Mouse (Mus musculus) MEL (cell line): ENCODE data around the gene Exoc4. TPM values are rescaled to one million over a fixed set of nuclear protein-coding genes. Genes with fewer than 3 reads are reported as not detected.

Experiments
- DNase-seq: peaks from one replicate; pipeline ENCODE4 v3.0.0; 2011; ENCODE audit warnings: low read depth, low spot score
- H3K27ac ChIP-seq: 2 replicates; pipeline ENCODE4 v1.5.1; 2012; ENCODE audit warnings: low read depth, mild to moderate bottlenecking, control low read depth, low read length, moderate library complexity; ENCODE audit not compliant: control insufficient read depth
- H3K27me3 ChIP-seq, 2 experiments: fragments of 150-350 bp in 1 of 2; sonication (generic) in 1 of 2; 2 replicates each; pipeline ENCODE4 v1.6.1; 2012; ENCODE audit warnings: low read length in 2 of 2, mild to moderate bottlenecking in 2 of 2, improper control_type of control experiment in 1 of 2, moderate library complexity in 1 of 2; ENCODE audit not compliant: insufficient read depth in 2 of 2, control insufficient read depth in 1 of 2
- H3K36me3 ChIP-seq, 2 experiments: 2 replicates each; pipeline ENCODE4 v1.6.1; 2012 to 2014; ENCODE audit warnings: low read length in 2 of 2, improper control_type of control experiment in 1 of 2, inconsistent platforms in 1 of 2, mild to moderate bottlenecking in 1 of 2; ENCODE audit not compliant: insufficient read depth in 2 of 2, control insufficient read depth in 1 of 2
- H3K4me1 ChIP-seq, 2 experiments: fragments of 150-350 bp in 1 of 2; sonication (generic) in 1 of 2; 2 replicates each; pipeline ENCODE4 v1.6.1; 2012; ENCODE audit warnings: low read length in 2 of 2, improper control_type of control experiment in 1 of 2, mild to moderate bottlenecking in 1 of 2; ENCODE audit not compliant: insufficient read depth in 2 of 2, control insufficient read depth in 1 of 2
- H3K4me3 ChIP-seq, 2 experiments: fragments of 150-350 bp in 1 of 2; sonication (generic) in 1 of 2; 2 replicates each; pipeline ENCODE4 v1.5.1; 2012; ENCODE audit warnings: low read depth in 2 of 2, low read length in 2 of 2, mild to moderate bottlenecking in 2 of 2, moderate library complexity in 2 of 2, control low read depth in 1 of 2, improper control_type of control experiment in 1 of 2; ENCODE audit not compliant: control insufficient read depth in 1 of 2, insufficient read depth in 1 of 2
- H3K79me2 ChIP-seq: 2 replicates; pipeline ENCODE4 v1.6.1; 2012; ENCODE audit warnings: mild to moderate bottlenecking, low read length, moderate library complexity; ENCODE audit not compliant: control insufficient read depth, poor library complexity, insufficient read depth
- H3K9ac ChIP-seq: 2 replicates; pipeline ENCODE4 v1.6.1; 2012; ENCODE audit warnings: low read depth, mild to moderate bottlenecking, control low read depth, low read length, moderate library complexity; ENCODE audit not compliant: control insufficient read depth, poor library complexity, severe bottlenecking
- H3K9me3 ChIP-seq: fragments of 150-350 bp; sonication (generic); replicated peaks from 2 replicates; pipeline ENCODE4 v1.6.1; 2012; ENCODE audit warnings: mild to moderate bottlenecking, low read length, improper control_type of control experiment, moderate library complexity; ENCODE audit not compliant: insufficient read depth
- CHD1 ChIP-seq: IDR thresholded peaks from 2 replicates; pipeline ENCODE4 v1.6.1; 2012; ENCODE audit warnings: low read depth, mild to moderate bottlenecking, inconsistent platforms, low read length, improper control_type of control experiment
- CTCF ChIP-seq, 3 experiments: IDR thresholded peaks in 2 of 3; conservative IDR thresholded peaks in 1 of 3; 2 replicates each; pipeline ENCODE4 v1.5.1; 2011 to 2012; ENCODE audit warnings: low read length in 3 of 3, low read depth in 2 of 3, mild to moderate bottlenecking in 2 of 3, improper control_type of control experiment in 1 of 3, inconsistent platforms in 1 of 3, mixed read lengths in 1 of 3, moderate library complexity in 1 of 3; ENCODE audit not compliant: control insufficient read depth in 1 of 3, insufficient read depth in 1 of 3, poor library complexity in 1 of 3, severe bottlenecking in 1 of 3
- ELF1 ChIP-seq: IDR thresholded peaks from 2 replicates; pipeline ENCODE4 v1.6.1; 2014; ENCODE audit warnings: low read depth, mild to moderate bottlenecking, inconsistent platforms, low read length, improper control_type of control experiment, moderate library complexity
- EP300 ChIP-seq, 2 experiments: IDR thresholded peaks; 2 replicates each; pipeline ENCODE4 v1.6.1; 2011; ENCODE audit warnings: improper control_type of control experiment in 2 of 2, low read length in 2 of 2, low read depth in 1 of 2, mild to moderate bottlenecking in 1 of 2
- GATA1 ChIP-seq: IDR thresholded peaks from 2 replicates; pipeline ENCODE4 v1.6.1; 2011; ENCODE audit warnings: low read depth, low read length, improper control_type of control experiment
- KAT2A ChIP-seq: conservative IDR thresholded peaks from 2 replicates; pipeline ENCODE4 v1.6.1; 2012; ENCODE audit warnings: low read depth, low read length, improper control_type of control experiment, inconsistent platforms
- MAFK ChIP-seq: IDR thresholded peaks from 2 replicates; pipeline ENCODE4 v1.6.1; 2011; ENCODE audit warnings: low read depth, mild to moderate bottlenecking, low read length, improper control_type of control experiment, borderline replicate concordance
- MXI1 ChIP-seq: IDR thresholded peaks from 2 replicates; pipeline ENCODE4 v1.6.1; 2011; ENCODE audit warnings: mild to moderate bottlenecking, low read depth, low read length, improper control_type of control experiment
- NELFE ChIP-seq: IDR thresholded peaks from 2 replicates; pipeline ENCODE4 v1.6.1; 2011; ENCODE audit warnings: low read depth, low read length, improper control_type of control experiment
- NRF1 ChIP-seq: IDR thresholded peaks from 2 replicates; pipeline ENCODE4 v1.6.1; 2014; ENCODE audit warnings: low read depth, mild to moderate bottlenecking, inconsistent platforms, low read length, improper control_type of control experiment, moderate library complexity; ENCODE audit not compliant: poor library complexity, insufficient read depth, severe bottlenecking
- POLR2AphosphoS2 ChIP-seq: IDR thresholded peaks from 2 replicates; pipeline ENCODE4 v1.6.1; 2011; ENCODE audit warnings: low read length, improper control_type of control experiment
- POLR2AphosphoS5 ChIP-seq: IDR thresholded peaks from 2 replicates; pipeline ENCODE4 v1.6.1; 2012; ENCODE audit warnings: low read depth, borderline replicate concordance, mild to moderate bottlenecking, inconsistent platforms, low read length, moderate library complexity, mixed read lengths
- RAD21 ChIP-seq: IDR thresholded peaks from 2 replicates; pipeline ENCODE4 v1.6.1; 2011; ENCODE audit warnings: mild to moderate bottlenecking, low read depth, low read length, improper control_type of control experiment
- RCOR1 ChIP-seq: IDR thresholded peaks from 2 replicates; pipeline ENCODE4 v1.6.1; 2012; ENCODE audit warnings: low read depth, mild to moderate bottlenecking, inconsistent platforms, low read length, improper control_type of control experiment
- SIN3A ChIP-seq: IDR thresholded peaks from 2 replicates; pipeline ENCODE4 v1.6.1; 2012; ENCODE audit warnings: low read length, improper control_type of control experiment, inconsistent platforms
- SMC3 ChIP-seq: IDR thresholded peaks from 2 replicates; pipeline ENCODE4 v1.6.1; 2011; ENCODE audit warnings: low read depth, low read length, improper control_type of control experiment
- TAL1 ChIP-seq: IDR thresholded peaks from 2 replicates; pipeline ENCODE4 v1.6.1; 2012; ENCODE audit warnings: mild to moderate bottlenecking, inconsistent platforms, low read length, moderate library complexity, mixed read lengths
- TCF12 ChIP-seq: IDR thresholded peaks from 2 replicates; pipeline ENCODE4 v1.6.1; 2014; ENCODE audit warnings: low read depth, mild to moderate bottlenecking, inconsistent platforms, low read length, improper control_type of control experiment, moderate library complexity
- UBTF ChIP-seq: IDR thresholded peaks from 2 replicates; pipeline ENCODE4 v1.6.1; 2012; ENCODE audit warnings: low read depth, mild to moderate bottlenecking, inconsistent platforms, low read length, improper control_type of control experiment, moderate library complexity, borderline replicate concordance; ENCODE audit not compliant: insufficient read depth
- USF1 ChIP-seq: IDR thresholded peaks from 2 replicates; pipeline ENCODE4 v1.6.1; 2014; ENCODE audit warnings: low read depth, mild to moderate bottlenecking, inconsistent platforms, low read length, improper control_type of control experiment, moderate library complexity
- USF2 ChIP-seq, 2 experiments: IDR thresholded peaks; 2 replicates each; pipeline ENCODE4 v1.6.1; 2011 to 2012; ENCODE audit warnings: improper control_type of control experiment in 2 of 2, low read length in 2 of 2, borderline replicate concordance in 1 of 2, inconsistent platforms in 1 of 2, low read depth in 1 of 2, mild to moderate bottlenecking in 1 of 2; ENCODE audit not compliant: insufficient read depth in 1 of 2
- ZC3H11A ChIP-seq: IDR thresholded peaks from 2 replicates; pipeline ENCODE4 v1.6.1; 2012; ENCODE audit warnings: low read depth, mild to moderate bottlenecking, inconsistent platforms, low read length, improper control_type of control experiment
- ZKSCAN1 ChIP-seq: IDR thresholded peaks from 2 replicates; pipeline ENCODE4 v1.6.1; 2012; ENCODE audit warnings: low read depth, mild to moderate bottlenecking, inconsistent platforms, low read length, improper control_type of control experiment, moderate library complexity
- ZNF384 ChIP-seq: IDR thresholded peaks from 2 replicates; pipeline ENCODE4 v1.6.1; 2012; ENCODE audit warnings: low read depth, mild to moderate bottlenecking, inconsistent platforms, low read length, improper control_type of control experiment
- polyA plus RNA-seq, 2 experiments: library from polyadenylated mRNA; stranded (reverse) in 1 of 2; unstranded in 1 of 2; fragments of >175 nt in 1 of 2; fragments of >200 nt in 1 of 2; gene quantifications; 2 replicates each; pipeline versions ENCODE4 v1.2.1 to v1.2.4; 2012; ENCODE audit warnings: low replicate concordance in 2 of 2, low read depth in 1 of 2; ENCODE audit not compliant: insufficient read length in 2 of 2, insufficient read depth in 1 of 2, missing spikeins in 1 of 2
- total RNA-seq: library from RNA; depleted of rRNA; stranded (reverse); fragments of 300-350 nt; gene quantifications from 2 replicates; pipeline ENCODE4 v1.2.3, GENCODE M21; 2012

Gene Exoc4
- total and polyA plus RNA-seq, 3 experiments, result 16.4 to 22.6 TPM; not detected in 1

- Histone ChIP-seq H3K9me3 (no peaks in the 10 kb centered on the region), H3K36me3 (no peaks in the 10 kb centered on the region), H3K4me3 (no peak overlapping the region)
These were observed 382.2 kb downstream of the Exoc4 start for GRCm38 (mm10) chr6:33631133-33631532.

GRCm38 (mm10) chr6:33637192-33637591 lies 388.3 kb downstream of the Exoc4 start:
- Histone ChIP-seq H3K36me3 (no peaks in the 10 kb centered on the region), H3K27me3 (no peaks in the 10 kb centered on the region), H3K4me3 (no peak overlapping the region), H3K9ac (no peak overlapping the region), H3K27ac (no peak overlapping the region), H3K4me1 (no peaks in the 10 kb centered on the region), H3K9me3 (no peaks in the 10 kb centered on the region), H3K79me2 (no peaks in the 10 kb centered on the region)
- no peak for DNase-seq
- no peak for TF ChIP-seq SIN3A
- no peak for TF ChIP-seq UBTF
- no peak for TF ChIP-seq TAL1
- no peak for TF ChIP-seq ZKSCAN1
- TF ChIP-seq CHD1, result no peak
- peak; percentile 77; the same call in 1 of the 2 replicates for TF ChIP-seq MAFK

More at GRCm38 (mm10) chr6:33631133-33631532, 382.2 kb downstream of the Exoc4 start:
- peak; percentile 8 for DNase-seq
- Histone ChIP-seq H3K27ac (no peak overlapping the region), H3K79me2 (no peaks in the 10 kb centered on the region), H3K27me3 (no peaks in the 10 kb centered on the region), H3K9ac (no peak overlapping the region), H3K4me1 (no peaks in the 10 kb centered on the region)
- no peak for TF ChIP-seq MXI1
- TF ChIP-seq USF1, result no peak

GRCm38 (mm10) chr6:33681778-33682640 lies 433.1 kb downstream of the Exoc4 start:
- Histone ChIP-seq H3K9ac (no peak overlapping the region), H3K27me3 (no peaks in the 10 kb centered on the region), H3K27ac (no peak overlapping the region), H3K4me3 (no peak overlapping the region), H3K9me3 (no peaks in the 10 kb centered on the region), H3K79me2 (no peaks in the 10 kb centered on the region), H3K36me3 (no peaks in the 10 kb centered on the region), H3K4me1 (no peaks in the 10 kb centered on the region)
- peak; percentile 10 for DNase-seq
- TF ChIP-seq POLR2AphosphoS5 (no peak), UBTF (no peak), ZNF384 (no peak), ZC3H11A (no peak), SMC3 (peak; percentile 53), CTCF (IDR thresholded peaks at IDR 0.05 in 2 of 3, conservative IDR thresholded peaks at IDR 0.05 in 1 of 3; ENCODE audit: control insufficient read depth in 1 of 3, insufficient read depth in 1 of 3, low read depth in 2 of 3, low read length in 3 of 3, poor library complexity in 1 of 3, severe bottlenecking in 1 of 3) (peak in 2 of 3 experiments; percentile 36 to 38; a peak in 3 of 6 replicates), POLR2AphosphoS2 (no peak), RCOR1 (no peak), USF2 (IDR thresholded peaks at IDR 0.05; ENCODE audit: borderline replicate concordance in 1 of 2, insufficient read depth in 1 of 2, low read depth in 1 of 2, low read length in 2 of 2) (no peak), EP300 (IDR thresholded peaks at IDR 0.05; ENCODE audit: low read depth in 1 of 2, low read length in 2 of 2) (no peak), TCF12 (no peak), NRF1 (no peak), KAT2A (no peak), GATA1 (no peak), RAD21 (peak; percentile 40), ELF1 (no peak), CHD1 (no peak), NELFE (no peak)
